Mouse (Mus musculus) cerebellum, adult 9-11 months (tissue): ENCODE data around the gene Gm29644.
"Not testable (repeated sequence)": the region's sequence is repeated elsewhere in the genome, so short reads cannot be mapped to it uniquely, and the experiment has no call there.

Experiments
- DNase-seq: peaks from one replicate; pipeline ENCODE4 v3.0.0; 2022

Gene Gm29644

GRCm38 (mm10) chrY:70303187-70303586, at the start of gene Gm29644, which contains the start of gene Gm29423:
Gm29644 (minus strand) TSS chrY:70303343.
Gm29423 (minus strand) TSS chrY:70303287.
- DNase-seq = not testable (repeated sequence)

GRCm38 (mm10) chrY:70273542-70273941, 29.6 kb downstream of the Gm29644 start, which contains the start of gene Gm21118:
Gm21118 (minus strand) TSS chrY:70273642.
- DNase-seq = not testable (repeated sequence)
